Mouse (Mus musculus) CH12.LX (cell line): ENCODE data around the gene Tmem39b.

ENCODE experiments used
- BHLHE40 ChIP-seq: IDR thresholded peaks from 2 replicates; pipeline ENCODE4 v1.6.1; 2011; ENCODE audit warnings: mild to moderate bottlenecking, low read depth, low read length, improper control_type of control experiment
- CHD1 ChIP-seq: IDR thresholded peaks from 2 replicates; pipeline ENCODE4 v1.6.1; 2012; ENCODE audit warnings: low read depth, low read length, improper control_type of control experiment, inconsistent platforms
- CTCF ChIP-seq, 2 experiments: IDR thresholded peaks in 1 of 2; conservative IDR thresholded peaks in 1 of 2; 2 replicates each; pipeline ENCODE4 v1.5.1; 2011 to 2012; ENCODE audit warnings: low read depth in 2 of 2, low read length in 2 of 2, improper control_type of control experiment in 1 of 2, inconsistent platforms in 1 of 2, mild to moderate bottlenecking in 1 of 2, moderate library complexity in 1 of 2
- EP300 ChIP-seq: IDR thresholded peaks from 2 replicates; pipeline ENCODE4 v1.6.1; 2011; ENCODE audit warnings: low read length, improper control_type of control experiment
- JUND ChIP-seq: conservative IDR thresholded peaks from 2 replicates; pipeline ENCODE4 v1.6.1; 2011; ENCODE audit warnings: low read depth, low read length, improper control_type of control experiment
- NELFE ChIP-seq: IDR thresholded peaks from 2 replicates; pipeline ENCODE4 v1.6.1; 2011; ENCODE audit warnings: low read depth, low read length, improper control_type of control experiment
- POLR2AphosphoS2 ChIP-seq: IDR thresholded peaks from 2 replicates; pipeline ENCODE4 v1.6.1; 2011; ENCODE audit warnings: low read depth, low read length, improper control_type of control experiment
- SIN3A ChIP-seq: IDR thresholded peaks from 2 replicates; pipeline ENCODE4 v1.6.1; 2012; ENCODE audit warnings: low read length, improper control_type of control experiment, inconsistent platforms
- ZKSCAN1 ChIP-seq: IDR thresholded peaks from 2 replicates; pipeline ENCODE4 v1.6.1; 2012; ENCODE audit warnings: low read depth, inconsistent platforms, low read length, improper control_type of control experiment, borderline replicate concordance

DNA sequence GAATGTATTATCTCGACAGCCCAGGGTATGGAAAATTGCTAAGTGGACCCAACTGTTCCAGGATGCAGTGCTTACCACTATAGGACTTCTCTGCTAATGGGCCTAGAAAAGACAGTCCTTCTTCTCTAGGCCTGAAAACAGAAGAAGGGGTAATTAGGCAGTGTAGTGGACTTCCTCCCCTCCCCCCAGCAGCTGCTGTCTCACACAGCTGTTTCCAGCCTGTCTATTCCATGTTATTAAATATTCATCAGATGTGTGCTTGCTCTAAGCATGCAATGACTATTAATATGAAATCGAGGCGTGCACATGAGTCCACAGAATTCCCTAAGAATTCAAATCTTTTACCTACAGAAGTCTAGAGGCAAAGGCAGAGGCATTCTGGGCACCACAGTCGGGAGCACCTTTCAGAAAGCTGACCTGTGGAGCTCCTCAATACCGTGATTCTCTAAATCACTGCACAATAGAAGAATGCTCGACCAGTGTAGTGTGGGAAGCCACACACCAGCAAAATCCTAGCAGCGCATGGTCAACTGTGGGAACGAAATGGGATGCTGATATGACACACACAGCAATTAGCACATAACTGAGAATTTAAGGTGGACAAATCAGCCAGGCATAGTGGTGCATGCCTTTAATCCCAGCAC is 13.0 kb upstream of the Tmem39b start:
- TF ChIP-seq CTCF (conservative IDR thresholded peaks at IDR 0.05 in 1 of 2, IDR thresholded peaks at IDR 0.05 in 1 of 2; ENCODE audit: low read depth in 2 of 2, low read length in 2 of 2): no peak
- TF ChIP-seq CHD1: no peak
- no peak for TF ChIP-seq SIN3A
- TF ChIP-seq EP300: no peak
- TF ChIP-seq JUND: no peak
- no peak for TF ChIP-seq ZKSCAN1
- TF ChIP-seq POLR2AphosphoS2: no peak
- TF ChIP-seq BHLHE40: no peak
- TF ChIP-seq NELFE: no peak
